Mouse (Mus musculus) kidney, adult 11 months (tissue): Measurements from ENCODE around the gene 1700018F24Rik.
A peak's percentile ranks its signal among the peaks of the same experiment; 100 is the strongest.

Experiments
- DNase-seq: peaks from one replicate; pipeline ENCODE4 v3.0.0; 2022

Gene 1700018F24Rik

DNA sequence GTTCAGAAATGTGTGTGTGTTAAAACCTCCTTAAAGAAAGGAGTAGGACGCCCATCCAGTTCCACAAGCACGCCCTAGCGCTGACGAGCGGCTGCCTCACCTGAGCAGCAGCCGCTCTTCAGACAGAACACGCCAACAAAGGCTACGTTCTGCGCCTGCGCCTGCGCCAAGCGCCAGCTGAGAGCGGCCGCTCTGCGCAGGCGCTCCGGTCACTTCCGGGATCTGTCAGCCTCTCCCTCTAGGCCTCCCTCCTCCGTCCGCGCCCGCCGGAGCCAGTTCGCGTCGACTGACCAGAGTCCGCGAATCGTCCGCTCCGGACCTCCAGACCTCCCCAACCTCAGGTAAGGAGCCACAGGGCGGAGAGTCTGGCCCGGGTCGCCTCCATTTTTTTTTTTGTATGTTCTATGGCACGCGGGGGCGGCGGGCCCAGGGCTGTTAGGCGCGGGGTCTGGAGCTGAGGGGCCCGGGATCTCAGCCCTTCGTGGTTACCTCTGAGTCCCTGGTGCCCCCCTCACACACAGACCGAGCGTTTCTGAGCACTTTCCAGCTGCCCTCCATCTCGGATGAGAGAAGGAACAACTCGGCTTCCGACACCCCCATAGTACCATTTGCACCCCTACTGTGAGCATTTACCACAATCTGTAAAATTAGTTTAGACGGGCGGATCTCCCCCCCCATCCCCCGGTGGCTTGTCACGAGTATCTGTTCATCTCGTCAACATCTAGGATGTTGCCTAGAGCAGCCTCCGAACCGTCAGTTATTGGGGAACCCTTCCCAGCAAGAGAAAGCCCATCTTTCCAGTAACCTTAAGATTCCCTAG, 41.1 kb downstream of the 1700018F24Rik start, which contains the start of the genes Arpc1a and Kpna7:
TSS of gene Arpc1a (plus strand) at position 199 of the 820 bp plus-strand sequence.
TSS of gene Kpna7 (minus strand) at position 399 of the 820 bp plus-strand sequence.
- peak; percentile 95 for DNase-seq

DNA sequence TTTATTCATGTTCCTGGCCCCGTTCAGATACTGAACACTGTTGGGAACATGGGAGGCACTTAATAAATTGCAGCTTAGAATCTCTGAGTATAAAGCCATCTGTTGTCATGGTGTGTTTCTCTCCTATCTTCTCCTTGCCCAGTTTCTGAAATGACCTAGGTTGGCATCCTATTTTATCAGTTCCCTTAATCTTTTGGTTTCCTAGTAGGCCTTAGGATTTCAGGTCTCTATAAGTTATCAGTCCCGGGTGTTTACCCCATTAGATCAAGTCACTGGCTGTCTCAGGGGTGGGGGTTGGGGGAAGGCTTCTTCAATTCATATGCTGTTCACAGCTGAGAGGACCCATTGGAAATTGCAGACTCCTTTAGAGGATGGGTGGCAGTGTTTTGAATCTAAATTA, 42.0 kb downstream of the 1700018F24Rik start:
- DNase-seq = no peak

DNA sequence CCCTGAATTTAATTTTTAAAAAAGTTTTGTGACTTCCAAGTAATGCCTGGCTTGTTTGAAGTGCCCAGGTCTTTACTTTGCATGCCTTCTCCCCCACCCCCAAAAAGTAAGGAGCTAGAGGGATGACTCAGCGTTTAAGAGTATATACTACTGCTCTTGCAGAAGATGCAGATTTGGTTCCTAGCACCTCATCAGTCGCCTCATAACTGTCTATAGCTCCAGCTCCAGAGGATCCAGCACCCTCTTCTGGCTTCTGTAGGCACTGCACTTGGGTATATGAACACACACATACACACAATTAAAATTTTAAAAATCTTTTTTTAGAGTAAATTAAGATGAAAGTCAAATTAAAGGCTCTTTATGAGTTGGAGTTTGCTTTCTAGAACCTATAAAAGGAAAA, 45.4 kb downstream of the 1700018F24Rik start:
- no peak for DNase-seq

DNA sequence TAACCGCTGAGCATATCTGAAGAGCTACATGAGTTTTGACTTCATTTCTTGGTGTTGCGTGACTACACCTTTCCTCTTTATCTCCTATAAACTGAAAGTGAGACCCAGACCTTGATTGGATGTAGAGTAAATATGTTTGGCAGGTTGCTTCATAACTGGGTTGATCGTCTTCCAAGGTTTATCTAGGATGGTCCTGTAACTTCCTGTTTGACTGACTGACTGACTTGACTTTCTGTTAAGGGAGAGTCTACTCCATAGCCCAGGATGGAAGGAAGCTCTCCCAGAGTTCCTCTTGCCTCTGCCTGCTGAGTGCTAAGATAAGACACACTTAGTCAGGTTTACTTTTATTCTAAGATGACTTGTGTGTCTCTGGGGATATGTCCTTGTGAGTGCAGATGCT, 47.1 kb downstream of the 1700018F24Rik start:
- DNase-seq = no peak
